Mouse (Mus musculus): Measurements from ENCODE around the gene Rasal2. TPM values are rescaled to one million over a fixed set of nuclear protein-coding genes. Genes with fewer than 3 reads are reported as not detected.

Gene Rasal2
- total and polyA plus RNA-seq, 3 experiments: 1.5 to 2.6 (median 1.7) TPM

DNA sequence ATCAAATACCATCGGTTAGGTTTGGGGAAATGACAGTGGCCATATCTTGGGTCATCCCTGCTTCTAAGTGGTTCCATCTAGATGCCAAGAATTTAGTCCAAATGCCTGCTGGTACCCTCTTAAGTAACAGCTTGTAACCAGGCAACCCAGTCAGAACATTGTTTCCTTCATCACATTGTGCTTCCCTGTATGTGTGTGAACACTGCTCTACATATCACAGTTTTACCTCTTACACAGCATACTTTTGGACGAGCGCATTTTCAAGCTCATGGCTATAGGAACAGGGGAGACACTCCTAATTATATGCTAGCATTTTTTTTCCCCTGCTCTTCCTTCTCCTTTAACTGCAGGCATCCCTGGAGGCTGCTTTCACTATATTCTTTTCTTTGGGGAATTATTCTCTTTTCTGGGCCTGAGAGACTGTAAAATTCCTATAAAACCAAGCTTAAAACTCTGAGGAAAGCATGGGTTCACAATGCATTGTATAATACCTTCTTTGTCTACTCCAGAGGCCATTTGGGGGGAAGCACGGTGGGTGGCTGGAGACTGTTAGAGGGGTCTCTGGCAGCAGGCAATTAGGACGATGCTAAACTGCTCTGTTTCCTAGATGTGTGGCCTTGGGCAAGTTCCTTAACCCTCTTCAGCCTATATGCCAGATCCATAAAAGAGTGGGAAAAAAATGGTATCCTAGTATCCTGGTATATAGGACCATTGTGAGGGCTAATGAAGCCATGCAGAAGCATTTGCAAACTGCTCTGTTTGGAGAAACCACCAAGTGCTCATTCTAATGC, 40.6 kb upstream of the Rasal2 start:
- no peak overlapping the region for H3K4me3 ChIP-seq (replicated peaks in 1 of 3; ENCODE audit: low read depth in 2 of 3, low read length in 2 of 3, poor library complexity in 1 of 3)
- H3K27ac ChIP-seq (ENCODE audit: insufficient read depth, low read depth): no peak overlapping the region
- in situ Hi-C loops (cut with MboI; ENCODE audit: low pct_ligation_motif_present, low pct_unique_long_range_greater_than_20kb, low sequenced_read_pairs): loop anchor here (10.0 kb wide), 1 partner anchor 708 kb away; no protein-coding TSS in a partner anchor
- no peaks in the 10 kb centered on the region for H3K36me3 ChIP-seq (replicated peaks in 1 of 2; ENCODE audit: control insufficient read depth in 1 of 2, insufficient read depth in 1 of 2, low read length in 1 of 2)
- no peaks in the 10 kb centered on the region for H3K27me3 ChIP-seq (replicated peaks)
- H3K4me1 ChIP-seq (ENCODE audit: control insufficient read depth in 1 of 2, insufficient read depth in 2 of 2): peaks cover 0 to 27% of the 10 kb centered on the region in 2 experiments; a peak in 3 of 4 replicates
- TF ChIP-seq RAD21 (IDR thresholded peaks at IDR 0.05; ENCODE audit: low read depth, low read length) (no peak), IRF4 (IDR thresholded peaks at IDR 0.05; ENCODE audit: low read depth, low read length) (no peak), JUND (conservative IDR thresholded peaks at IDR 0.05; ENCODE audit: low read depth, low read length) (no peak), SIN3A (IDR thresholded peaks at IDR 0.05; ENCODE audit: low read length) (no peak)
- H3K9me3 ChIP-seq (replicated peaks; ENCODE audit: low read length): no peaks in the 10 kb centered on the region
- dilution Hi-C loops (cut with MboI; ENCODE audit: extremely low pct_ligation_motif_present, extremely low pct_unique_long_range_greater_than_20kb, low sequenced_read_pairs): no loop called here
- DNase-seq (ENCODE audit: extremely low read depth): no peak
- H3K9ac ChIP-seq (ENCODE audit: insufficient read depth, low read depth): no peak overlapping the region
- H3K79me2 ChIP-seq (replicated peaks; ENCODE audit: control insufficient read depth, extremely low read depth, insufficient read depth, poor library complexity, severe bottlenecking): no peaks in the 10 kb centered on the region
- H3K4me2 ChIP-seq (ENCODE audit: insufficient read depth, low read depth, poor library complexity, severe bottlenecking): no peak overlapping the region

GRCm38 (mm10) chr1:157452284-157452683, 39.9 kb upstream of the Rasal2 start:
- dilution Hi-C loops (cut with MboI; ENCODE audit: extremely low pct_ligation_motif_present, extremely low pct_unique_long_range_greater_than_20kb, low sequenced_read_pairs) (no loop called here), in situ Hi-C loops (cut with MboI; ENCODE audit: low pct_ligation_motif_present, low pct_unique_long_range_greater_than_20kb, low sequenced_read_pairs) (loop anchor here (10.0 kb wide), 1 partner anchor 707 kb away; no protein-coding TSS in a partner anchor)
- H3K9ac ChIP-seq (ENCODE audit: insufficient read depth, low read depth): no peak overlapping the region
- no peaks in the 10 kb centered on the region for H3K36me3 ChIP-seq (replicated peaks in 1 of 2; ENCODE audit: control insufficient read depth in 1 of 2, insufficient read depth in 1 of 2, low read length in 1 of 2)
- H3K4me2 ChIP-seq (ENCODE audit: insufficient read depth, low read depth, poor library complexity, severe bottlenecking): no peak overlapping the region
- no peak overlapping the region for H3K4me3 ChIP-seq (replicated peaks in 1 of 3; ENCODE audit: low read depth in 2 of 3, low read length in 2 of 3, poor library complexity in 1 of 3)
- H3K79me2 ChIP-seq (replicated peaks; ENCODE audit: control insufficient read depth, extremely low read depth, insufficient read depth, poor library complexity, severe bottlenecking): no peaks in the 10 kb centered on the region
- H3K27me3 ChIP-seq (replicated peaks): no peaks in the 10 kb centered on the region
- peaks cover 0 to 25% of the 10 kb centered on the region in 2 experiments; a peak in 3 of 4 replicates for H3K4me1 ChIP-seq (ENCODE audit: control insufficient read depth in 1 of 2, insufficient read depth in 2 of 2)
- TF ChIP-seq IRF4 (IDR thresholded peaks at IDR 0.05; ENCODE audit: low read depth, low read length): no peak
- H3K27ac ChIP-seq (ENCODE audit: insufficient read depth, low read depth): no peak overlapping the region
- no peak for DNase-seq (ENCODE audit: extremely low read depth)
- H3K9me3 ChIP-seq (replicated peaks; ENCODE audit: low read length): no peaks in the 10 kb centered on the region

GRCm38 (mm10) chr1:157449981-157450636, 37.7 kb upstream of the Rasal2 start:
- TF ChIP-seq POLR2AphosphoS2 (IDR thresholded peaks at IDR 0.05; ENCODE audit: low read depth, low read length) (no peak), JUN (IDR thresholded peaks at IDR 0.05; ENCODE audit: insufficient read depth, low read depth, low read length) (no peak), RAD21 (IDR thresholded peaks at IDR 0.05; ENCODE audit: low read depth, low read length) (no peak), ZKSCAN1 (IDR thresholded peaks at IDR 0.05; ENCODE audit: borderline replicate concordance, low read depth, low read length) (no peak), ELF1 (IDR thresholded peaks at IDR 0.05; ENCODE audit: low read depth, low read length) (no peak), MAZ (IDR thresholded peaks at IDR 0.05; ENCODE audit: low read depth, low read length) (no peak), MXI1 (IDR thresholded peaks at IDR 0.05; ENCODE audit: low read depth, low read length) (no peak), BHLHE40 (IDR thresholded peaks at IDR 0.05; ENCODE audit: low read depth, low read length) (no peak), PAX5 (IDR thresholded peaks at IDR 0.05; ENCODE audit: low read length) (no peak), HCFC1 (IDR thresholded peaks at IDR 0.05; ENCODE audit: low read depth, low read length) (no peak), USF2 (conservative IDR thresholded peaks at IDR 0.05; ENCODE audit: low read depth, low read length) (no peak), CHD2 (IDR thresholded peaks at IDR 0.05; ENCODE audit: low read length) (no peak)
- H3K9ac ChIP-seq (ENCODE audit: insufficient read depth, low read depth): no peak overlapping the region
- no peak overlapping the region for H3K27ac ChIP-seq (ENCODE audit: insufficient read depth, low read depth)
- DNase-seq (ENCODE audit: extremely low read depth): no peak
- H3K79me2 ChIP-seq (replicated peaks; ENCODE audit: control insufficient read depth, extremely low read depth, insufficient read depth, poor library complexity, severe bottlenecking): no peaks in the 10 kb centered on the region
- dilution Hi-C loops (cut with MboI; ENCODE audit: extremely low pct_ligation_motif_present, extremely low pct_unique_long_range_greater_than_20kb, low sequenced_read_pairs): no loop called here
- H3K4me3 ChIP-seq (replicated peaks in 1 of 3; ENCODE audit: low read depth in 2 of 3, low read length in 2 of 3, poor library complexity in 1 of 3): no peak overlapping the region
- H3K4me2 ChIP-seq (ENCODE audit: insufficient read depth, low read depth, poor library complexity, severe bottlenecking): no peak overlapping the region
- H3K4me1 ChIP-seq (ENCODE audit: control insufficient read depth in 1 of 2, insufficient read depth in 2 of 2): peaks cover 2 to 36% of the 10 kb centered on the region in 2 experiments; a peak in 3 of 4 replicates
- in situ Hi-C loops (cut with MboI; ENCODE audit: low pct_ligation_motif_present, low pct_unique_long_range_greater_than_20kb, low sequenced_read_pairs): loop anchor here (10.0 kb wide), 2 partner anchors 365 to 705 kb away; no protein-coding TSS in a partner anchor
- no peaks in the 10 kb centered on the region for H3K9me3 ChIP-seq (replicated peaks; ENCODE audit: low read length)
- no peaks in the 10 kb centered on the region for H3K36me3 ChIP-seq (replicated peaks in 1 of 2; ENCODE audit: control insufficient read depth in 1 of 2, insufficient read depth in 1 of 2, low read length in 1 of 2)
- no peaks in the 10 kb centered on the region for H3K27me3 ChIP-seq (replicated peaks)

Data from CH12.LX (cell line).